Mouse (Mus musculus) cerebellum, postnatal 36 days (tissue): Measurements from ENCODE around the gene Olfr764-ps1.
A peak's percentile ranks its signal among the peaks of the same experiment; 100 is the strongest.
"Not testable (repeated sequence)": the region's sequence is repeated elsewhere in the genome, so short reads cannot be mapped to it uniquely, and the experiment has no call there.

Source experiments
- DNase-seq, 2 experiments: peaks; one replicate each; pipeline ENCODE4 v3.0.0; 2021 to 2022; ENCODE audit warnings: mixed read lengths in 2 of 2

Gene Olfr764-ps1

GRCm38 (mm10) chr10:129039796-129040195 is at the start of gene Olfr764-ps1:
Gene Olfr764-ps1, minus strand, starts transcription at chr10:129039896.
- DNase-seq = no peak

- DNase-seq = not testable (repeated sequence)
Measured at GRCm38 (mm10) chr10:129082810-129083209, 43.1 kb upstream of the Olfr764-ps1 start, which contains the start of gene Olfr767. Gene Olfr767, minus strand, starts transcription at chr10:129082910.

GRCm38 (mm10) chr10:129068877-129069276 is 29.2 kb upstream of the Olfr764-ps1 start, which contains the start of gene Olfr766-ps1:
Gene Olfr766-ps1, minus strand, starts transcription at chr10:129068977.
- DNase-seq = no peak

- not testable (repeated sequence) for DNase-seq
Measured at GRCm38 (mm10) chr10:129049898-129050297, 10.2 kb upstream of the Olfr764-ps1 start, which contains the start of gene Olfr765. Gene Olfr765, minus strand, starts transcription at chr10:129049998.

- no peak for DNase-seq
Measured at GRCm38 (mm10) chr10:129028343-129028742, 11.4 kb downstream of the Olfr764-ps1 start.

- DNase-seq = peak; percentile 3 to 28
Measured at GRCm38 (mm10) chr10:129026018-129026662, 13.6 kb downstream of the Olfr764-ps1 start.

GRCm38 (mm10) chr10:129023319-129023718 is 16.4 kb downstream of the Olfr764-ps1 start:
- DNase-seq = no peak

GRCm38 (mm10) chr10:129014477-129014876 is 25.2 kb downstream of the Olfr764-ps1 start:
- no peak for DNase-seq

GRCm38 (mm10) chr10:129011511-129011910 is 28.2 kb downstream of the Olfr764-ps1 start:
- not testable (repeated sequence) for DNase-seq

GRCm38 (mm10) chr10:129010288-129010841 is 29.3 kb downstream of the Olfr764-ps1 start, which contains the start of gene Olfr763:
Gene Olfr763, plus strand, starts transcription at chr10:129010791.
- DNase-seq = no peak

- no peak for DNase-seq
Measured at GRCm38 (mm10) chr10:129004032-129004920, 35.4 kb downstream of the Olfr764-ps1 start.

GRCm38 (mm10) chr10:128996523-128997040 is 43.1 kb downstream of the Olfr764-ps1 start:
- DNase-seq = no peak

- no peak for DNase-seq
Measured at GRCm38 (mm10) chr10:128995796-128996195, 43.9 kb downstream of the Olfr764-ps1 start.

- no peak for DNase-seq
Measured at GRCm38 (mm10) chr10:128990994-128991393, 48.7 kb downstream of the Olfr764-ps1 start.

GRCm38 (mm10) chr10:128990129-128990850 is 49.4 kb downstream of the Olfr764-ps1 start:
- DNase-seq = not testable (repeated sequence)

- not testable (repeated sequence) for DNase-seq
Measured at GRCm38 (mm10) chr10:128989131-128989530, 50.6 kb downstream of the Olfr764-ps1 start, which contains the start of gene Olfr9. Gene Olfr9, plus strand, starts transcription at chr10:128989431.
